Mouse (Mus musculus) c-Kit-positive CD71-positive TER-119-negative erythroid progenitor cells, embryonic 14.5 days (primary cell): ENCODE measurements around the gene Zfp287.
A peak's percentile ranks its signal among the peaks of the same experiment; 100 is the strongest.

ENCODE experiments used
- DNase-seq: peaks from one replicate; pipeline ENCODE4 v3.0.0-alpha.2; 2013; ENCODE audit warnings: low read depth

Gene Zfp287

DNA sequence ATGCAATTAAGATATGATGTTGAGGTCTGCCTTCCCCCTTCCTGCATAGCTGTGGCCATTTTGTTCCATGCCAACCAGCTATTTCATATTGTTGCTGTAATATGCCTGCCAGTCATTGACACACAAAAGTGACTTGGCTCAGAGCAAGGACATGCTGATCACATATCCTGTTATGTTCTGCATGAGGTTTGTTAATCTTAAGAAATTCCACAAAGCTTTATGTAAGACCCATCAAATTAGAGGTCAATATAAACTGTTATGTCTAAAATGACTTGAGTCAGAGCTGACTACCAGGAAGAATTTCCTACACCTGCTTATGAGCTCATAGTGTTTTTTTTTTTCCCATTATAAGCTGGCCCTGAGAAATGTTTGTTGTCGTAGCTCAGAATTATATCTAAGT is 30.5 kb downstream of the Zfp287 start:
- DNase-seq: no peak

DNA sequence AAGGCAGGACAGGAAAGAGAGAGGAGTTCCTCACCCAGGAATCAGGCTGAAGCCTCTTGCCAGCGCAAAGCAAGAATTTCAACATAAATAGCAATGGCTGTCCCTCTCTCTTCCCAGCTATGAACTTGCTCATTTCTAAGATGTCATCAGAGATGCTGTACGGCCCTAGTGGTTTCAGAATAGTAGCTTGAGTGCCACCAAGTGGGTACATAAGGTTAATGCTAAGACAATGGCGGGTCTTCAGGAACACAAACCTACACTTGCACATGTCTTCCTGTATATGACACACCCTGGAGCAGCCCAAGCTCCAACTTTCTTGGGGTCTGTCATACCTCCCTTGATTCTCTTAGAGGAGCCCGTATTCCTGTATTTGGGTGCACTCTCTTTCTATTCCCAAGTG is 32.0 kb downstream of the Zfp287 start:
- no peak for DNase-seq

DNA sequence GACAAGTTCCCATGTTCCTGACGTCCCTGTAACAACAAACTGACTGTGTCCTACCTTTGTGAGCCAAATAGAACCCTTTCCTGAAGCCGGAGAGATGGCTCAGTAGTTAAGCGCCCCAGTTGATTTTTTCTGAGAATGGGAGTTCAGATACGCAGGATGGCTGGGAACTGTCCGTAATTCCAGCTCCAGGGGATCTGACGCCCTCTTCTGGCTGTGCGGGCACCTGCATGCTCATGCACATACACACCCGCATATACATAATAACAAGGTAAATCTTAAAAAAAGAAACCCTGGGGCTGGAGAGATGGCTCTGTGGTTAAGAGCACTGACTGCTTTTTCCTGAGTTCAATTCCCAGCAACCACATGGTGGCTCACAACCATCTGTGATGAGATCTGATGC is 36.6 kb downstream of the Zfp287 start:
- no peak for DNase-seq

DNA sequence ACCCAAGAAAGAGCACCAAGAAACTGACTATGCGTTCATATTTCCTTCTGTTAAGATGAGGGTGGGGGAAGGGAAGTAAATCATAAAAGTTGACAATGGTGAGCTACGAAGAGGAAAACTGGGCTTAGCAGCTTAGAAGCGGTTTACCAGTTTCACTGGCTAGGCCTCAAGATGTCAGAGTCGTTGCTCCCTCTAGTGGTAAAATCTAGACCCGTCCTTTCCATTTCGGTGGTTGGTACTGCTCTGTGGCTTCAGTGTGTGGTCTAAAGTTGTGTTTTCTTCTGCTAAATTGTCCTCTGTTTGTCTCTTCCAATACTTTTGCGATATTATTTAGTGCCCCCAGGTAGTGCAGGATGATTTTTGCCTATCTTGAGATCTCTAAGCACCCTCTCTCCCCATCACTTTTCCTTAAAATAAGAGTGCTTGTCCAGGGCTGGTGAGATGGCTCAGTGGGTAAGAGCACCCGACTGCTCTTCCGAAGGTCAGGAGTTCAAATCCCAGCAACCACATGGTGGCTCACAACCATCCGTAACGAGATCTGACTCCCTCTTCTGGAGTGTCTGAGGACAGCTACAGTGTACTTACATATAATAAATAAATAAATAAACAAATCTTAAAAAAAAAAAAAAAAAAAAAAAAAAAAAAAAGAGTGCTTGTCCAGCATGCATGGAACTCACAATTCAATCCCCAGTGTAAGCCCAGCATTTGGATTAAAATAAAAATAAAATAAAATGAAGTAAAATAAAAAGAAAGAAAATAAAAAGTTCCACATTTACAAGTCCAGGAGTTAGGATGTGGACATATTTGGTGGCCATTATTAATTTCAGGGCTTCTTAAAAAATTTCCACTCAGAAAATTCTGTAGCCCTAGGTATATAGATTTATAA is 38.2 kb downstream of the Zfp287 start:
- peak; percentile 59 for DNase-seq

DNA sequence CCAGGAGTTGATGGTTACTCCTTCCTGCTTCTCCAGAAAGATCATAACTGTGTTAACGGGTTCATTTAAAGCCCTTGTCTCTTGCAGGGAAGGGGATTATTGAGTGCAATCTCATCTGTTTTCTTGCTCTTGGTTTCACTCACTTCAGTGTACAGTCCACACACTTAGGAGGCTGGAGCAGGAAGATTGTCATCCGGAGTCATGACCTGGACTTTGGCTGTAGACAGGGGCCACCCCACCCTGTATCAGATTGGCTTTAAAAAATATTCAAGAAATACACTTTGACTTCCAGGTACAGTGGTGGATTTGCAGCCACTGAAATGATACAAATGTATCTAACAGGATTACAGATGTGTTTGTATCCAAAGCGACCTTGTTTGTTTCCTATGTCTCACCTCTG is 40.1 kb downstream of the Zfp287 start:
- no peak for DNase-seq

DNA sequence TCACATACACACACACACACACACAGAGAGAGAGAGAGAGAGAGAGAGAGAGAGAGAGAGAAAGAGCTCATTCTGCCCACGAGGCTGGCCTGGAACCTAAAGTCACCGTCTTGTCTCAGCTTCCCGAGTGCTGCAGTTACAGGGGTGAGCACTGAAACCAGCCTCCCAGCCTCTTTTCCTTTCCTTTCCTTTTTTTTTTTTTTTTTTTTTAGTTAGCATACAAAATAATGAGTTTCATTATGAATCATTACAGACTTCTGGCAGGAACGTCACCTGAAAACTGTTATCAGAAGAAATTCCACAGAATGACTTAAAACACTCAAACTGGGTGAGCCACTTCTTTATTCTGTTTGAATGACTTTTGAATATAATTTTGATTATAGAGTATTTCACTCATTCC is 51.8 kb downstream of the Zfp287 start:
- DNase-seq: no peak

DNA sequence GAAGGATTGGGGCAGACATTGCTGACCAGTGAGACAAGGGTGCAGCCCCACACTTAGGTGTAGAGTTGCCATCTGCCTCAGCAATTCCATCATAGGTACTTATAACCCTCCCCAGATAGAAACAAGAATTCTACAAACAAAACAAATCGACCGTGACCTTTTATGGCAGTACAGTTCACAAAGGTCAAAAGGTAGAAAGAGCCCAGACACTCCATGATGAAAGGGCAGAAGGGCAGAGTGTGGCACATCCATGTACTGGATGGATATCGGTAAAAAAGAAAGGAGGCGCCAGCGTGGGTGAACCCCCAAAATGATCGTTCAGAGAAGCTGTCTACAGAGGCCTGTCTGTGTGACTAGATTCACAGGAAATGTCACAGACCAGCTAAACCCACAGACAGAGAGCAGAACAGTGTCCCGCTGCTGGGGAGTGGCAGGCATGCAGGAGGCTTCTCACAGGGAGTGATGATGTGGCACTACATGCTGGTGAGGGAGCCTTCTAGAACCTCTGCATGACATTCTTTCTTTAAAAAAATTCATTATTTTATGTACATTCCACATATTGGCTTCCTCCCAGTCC is 52.8 kb downstream of the Zfp287 start:
- DNase-seq: no peak

DNA sequence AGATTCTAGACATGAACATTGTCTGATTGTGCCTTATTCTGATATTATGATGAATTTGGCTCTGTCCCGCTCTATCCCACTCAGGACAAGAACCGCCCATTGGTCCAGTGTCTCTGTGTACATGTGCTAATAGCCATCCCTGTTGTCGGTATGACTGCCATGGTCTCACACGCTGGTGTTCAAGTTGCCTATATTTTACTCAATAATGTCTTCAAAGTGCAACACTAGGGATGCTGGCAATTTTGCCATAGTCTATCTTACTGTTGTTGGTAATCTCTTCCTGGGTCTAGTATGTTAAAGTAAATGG is 55.5 kb downstream of the Zfp287 start:
- no peak for DNase-seq

DNA sequence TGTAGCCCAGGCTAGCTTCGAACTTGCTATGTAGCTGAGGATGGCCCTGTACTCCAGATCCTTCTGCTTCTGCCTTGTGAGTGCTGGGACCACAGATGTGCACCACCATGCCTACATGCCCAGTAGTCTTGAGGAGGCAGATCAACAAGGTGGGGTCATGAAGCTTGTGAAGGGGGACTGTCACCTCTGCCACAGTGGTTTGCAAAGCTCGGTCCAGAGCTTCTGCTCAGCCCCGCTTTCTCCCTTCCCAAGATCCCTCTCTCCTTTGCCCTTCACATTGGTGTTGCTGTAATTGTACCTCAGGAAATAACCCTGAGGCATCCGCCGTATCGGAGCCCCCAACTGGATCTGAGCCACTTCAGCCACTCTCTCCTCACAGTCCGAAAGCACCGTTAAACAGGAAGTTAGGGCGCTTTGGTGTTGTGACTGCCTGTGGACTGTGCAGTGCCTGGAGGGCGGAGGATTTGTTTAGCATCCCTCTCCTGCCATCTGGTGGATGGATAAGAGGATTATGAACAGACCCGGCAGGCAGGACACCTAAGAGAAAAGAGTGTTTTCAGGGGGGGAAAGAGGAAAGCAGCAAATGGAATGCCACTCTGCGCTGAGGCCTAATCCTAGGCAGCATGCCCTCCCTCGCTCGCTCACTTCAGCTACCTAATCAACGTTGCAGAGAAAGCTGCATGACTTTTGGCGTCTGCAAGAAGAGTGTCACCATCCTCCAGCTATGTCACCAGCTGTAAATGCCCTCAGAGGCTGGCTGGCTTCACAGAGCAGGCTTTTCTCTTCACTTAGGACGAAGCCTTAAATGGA is 56.0 kb downstream of the Zfp287 start:
- peak; percentile 51 for DNase-seq

DNA sequence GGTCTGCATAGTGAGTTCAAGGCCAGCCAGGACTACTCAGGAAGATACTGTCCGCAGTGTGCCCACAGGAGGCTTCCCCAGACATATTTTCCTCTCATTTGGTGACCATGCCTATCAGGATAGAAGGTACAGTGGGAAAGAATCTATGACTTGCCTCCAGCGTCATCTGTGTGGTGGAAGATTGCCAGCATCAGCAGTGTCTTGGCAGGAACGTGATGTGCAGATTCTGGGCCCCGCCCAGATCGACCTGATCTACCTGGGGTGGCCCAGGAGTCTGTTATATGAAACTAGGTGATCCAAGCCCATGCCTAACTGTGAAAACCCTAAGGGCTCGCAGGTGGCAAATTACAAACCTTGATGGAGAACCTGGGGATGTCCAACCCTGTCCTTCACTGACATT is 61.7 kb downstream of the Zfp287 start:
- DNase-seq: no peak

DNA sequence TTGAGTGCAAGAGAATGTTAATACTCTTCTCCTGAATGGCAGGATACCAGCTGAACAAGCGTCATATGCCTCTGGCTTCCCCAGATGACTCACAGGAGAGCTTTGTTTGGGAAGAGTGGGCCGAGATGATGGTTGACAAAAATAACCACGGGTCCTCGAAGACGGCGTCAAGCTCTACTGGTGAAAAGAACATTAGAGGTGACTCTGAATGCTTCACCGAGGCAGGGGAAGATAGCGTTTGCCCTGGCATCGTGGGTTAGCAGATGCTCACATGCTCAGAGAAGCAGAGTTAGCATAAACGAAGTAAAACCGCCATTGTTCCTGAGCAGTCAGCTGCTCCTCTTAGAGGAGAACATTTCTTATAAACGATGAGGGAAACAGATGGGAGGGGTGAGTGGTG is 62.2 kb downstream of the Zfp287 start:
- no peak for DNase-seq

DNA sequence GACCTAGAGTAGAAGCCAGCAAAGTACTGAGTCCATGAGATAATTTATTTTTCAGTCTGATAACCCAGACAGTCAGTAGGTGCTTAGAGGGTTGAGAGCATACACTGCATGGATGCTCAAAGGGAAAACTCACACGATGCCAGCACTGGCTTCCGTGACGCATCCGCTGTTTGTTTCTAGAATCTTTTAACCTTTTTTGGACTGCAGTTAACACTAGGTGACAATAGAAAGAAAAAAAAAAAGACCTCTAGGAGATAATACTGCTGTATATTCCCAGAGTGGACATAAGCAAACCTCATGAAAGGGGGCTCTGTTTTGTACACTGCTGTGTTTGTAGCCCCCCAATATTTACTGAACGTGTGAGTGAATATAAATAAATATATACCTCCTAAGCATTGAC is 62.7 kb downstream of the Zfp287 start:
- DNase-seq: no peak

DNA sequence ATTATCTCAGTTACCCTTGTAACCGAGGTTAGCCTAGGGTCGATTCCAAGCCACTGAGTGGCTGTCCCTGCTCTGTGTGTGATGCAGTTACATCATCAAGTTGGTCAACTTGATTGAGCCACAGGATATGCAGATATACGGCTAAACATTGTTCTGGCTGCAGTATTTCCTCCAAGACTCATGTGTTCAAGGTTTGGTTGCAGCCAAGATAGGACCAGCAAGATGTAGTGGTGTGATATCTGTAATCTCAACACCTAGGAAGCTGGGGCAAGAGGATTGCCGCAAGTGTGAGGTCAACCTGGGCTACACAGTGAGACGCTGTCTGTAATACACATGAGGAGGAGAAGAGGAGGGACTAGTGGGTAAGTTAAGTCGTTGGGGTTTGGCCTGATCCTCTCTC is 67.5 kb downstream of the Zfp287 start:
- DNase-seq: no peak

DNA sequence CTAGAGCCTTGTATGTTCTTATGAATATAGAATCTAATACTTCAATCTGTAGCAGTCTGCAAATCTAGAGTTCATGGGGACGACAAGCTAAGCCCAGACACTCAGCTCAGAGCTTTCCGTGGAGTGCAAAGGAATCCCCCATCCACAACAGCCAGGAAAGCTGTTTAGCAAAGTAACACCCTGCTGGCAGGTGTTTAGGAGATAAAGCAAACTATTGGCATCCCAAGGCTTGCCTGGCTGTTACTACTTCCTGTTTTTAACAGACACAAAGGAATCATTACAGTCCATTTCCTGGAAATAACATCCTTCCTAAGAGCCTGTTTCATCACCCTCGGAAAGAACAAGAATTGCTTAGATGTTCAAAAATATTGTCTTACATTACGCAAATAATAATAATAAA is 70.8 kb downstream of the Zfp287 start:
- DNase-seq: no peak

DNA sequence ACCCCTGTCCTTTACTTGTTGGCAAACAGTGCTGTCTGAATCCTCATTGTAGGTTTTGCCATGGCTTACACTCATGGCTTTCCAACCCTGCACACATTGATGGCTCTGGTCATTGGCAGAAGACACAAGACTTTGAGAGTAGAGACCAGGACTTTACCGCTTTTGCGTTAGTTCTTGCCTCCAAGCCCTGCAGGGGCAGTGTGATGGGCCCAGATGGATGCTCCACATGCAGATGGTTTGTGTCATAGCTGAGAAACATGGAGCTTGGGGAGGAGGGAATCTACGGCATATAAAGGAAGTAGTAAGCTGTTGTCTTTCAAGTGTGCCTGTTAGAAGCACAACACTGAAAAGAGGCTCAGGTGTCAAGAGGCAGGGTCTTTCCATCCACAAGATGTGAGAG is 79.6 kb downstream of the Zfp287 start:
- no peak for DNase-seq

DNA sequence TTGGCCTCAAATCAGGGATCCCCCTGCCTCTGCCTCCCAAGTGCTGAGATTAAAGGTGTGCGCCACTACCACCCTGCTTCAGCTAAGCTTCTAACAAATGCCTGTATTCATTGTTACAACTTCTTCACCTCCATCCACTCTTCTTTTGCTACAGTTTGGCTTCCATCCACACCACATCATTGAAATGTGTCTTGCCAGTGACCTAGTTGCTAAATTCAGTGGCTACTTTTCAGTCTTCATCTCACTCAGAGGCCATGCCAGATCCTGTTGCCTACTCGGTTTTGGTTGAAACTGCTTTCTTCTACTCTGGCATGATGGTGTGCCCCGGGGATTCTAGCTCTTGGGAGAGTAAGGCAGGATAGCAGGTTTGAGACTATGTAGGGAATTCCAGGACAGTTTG is 80.1 kb downstream of the Zfp287 start:
- DNase-seq: no peak
